Mouse (Mus musculus) gastrocnemius, postnatal 14 days (tissue): ENCODE measurements around the gene Dgki. TPM values are rescaled to one million over a fixed set of nuclear protein-coding genes. Genes with fewer than 3 reads are reported as not detected.
"Not testable (repeated sequence)": the region's sequence is repeated elsewhere in the genome, so short reads cannot be mapped to it uniquely, and the experiment has no call there.

ENCODE experiments used
- DNase-seq: peaks from one replicate; pipeline ENCODE4 v3.0.0; 2021; ENCODE audit warnings: mixed read lengths
- intact Hi-C: fragments of 180-260 bp; cut with DNase I; formaldehyde crosslinking; loops from one replicate; pipeline ENCODE4 v1.15.1; 2025; ENCODE audit warnings: low total_unique reads
- total RNA-seq, 2 experiments: library from RNA; stranded (reverse); gene quantifications; 2 replicates each; pipeline ENCODE4 v1.2.3; 2021

Gene Dgki
- total RNA-seq, 2 experiments from 2014 or later, result 0.41 to 0.55 TPM

- no peak for DNase-seq
- intact Hi-C loops, result no loop called here
Observed at GRCm38 (mm10) chr6:37181961-37182360, 118.0 kb downstream of the Dgki start.

DNA sequence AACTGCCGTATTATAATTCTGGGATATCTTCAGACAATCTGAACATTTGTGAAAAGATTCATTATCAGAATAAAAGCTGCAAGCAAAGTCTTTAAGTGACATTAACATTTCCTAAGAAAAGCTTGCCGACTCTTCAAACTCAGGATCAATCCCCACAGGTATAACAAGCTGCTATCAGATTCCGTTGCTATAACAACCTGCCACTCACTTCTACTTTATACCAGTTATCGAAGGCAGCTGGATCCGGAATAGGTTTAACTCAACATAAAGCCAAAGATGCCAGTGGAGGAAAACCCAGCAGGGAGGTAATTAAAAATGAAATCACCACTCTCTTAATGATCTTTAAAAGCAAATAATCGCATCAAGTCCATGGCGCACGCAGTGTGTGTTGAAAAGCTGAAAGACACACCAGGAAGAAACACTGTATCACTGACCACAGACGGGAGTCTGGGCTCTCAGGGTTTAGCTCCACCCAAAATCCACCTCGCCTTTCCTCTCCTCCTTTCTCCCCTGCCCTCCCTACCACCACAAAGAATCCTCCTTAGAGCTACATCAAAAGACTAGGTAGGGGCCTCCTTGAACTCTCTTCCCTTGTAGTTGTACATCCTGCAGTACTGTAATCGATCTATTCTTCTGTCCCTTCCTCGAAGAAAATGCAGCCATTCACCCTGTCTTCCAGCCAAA is 128.7 kb downstream of the Dgki start:
- intact Hi-C loops, result no loop called here
- no peak for DNase-seq

GRCm38 (mm10) chr6:37158880-37159279 is 141.1 kb downstream of the Dgki start:
- no peak for DNase-seq
- intact Hi-C loops, result no loop called here

DNA sequence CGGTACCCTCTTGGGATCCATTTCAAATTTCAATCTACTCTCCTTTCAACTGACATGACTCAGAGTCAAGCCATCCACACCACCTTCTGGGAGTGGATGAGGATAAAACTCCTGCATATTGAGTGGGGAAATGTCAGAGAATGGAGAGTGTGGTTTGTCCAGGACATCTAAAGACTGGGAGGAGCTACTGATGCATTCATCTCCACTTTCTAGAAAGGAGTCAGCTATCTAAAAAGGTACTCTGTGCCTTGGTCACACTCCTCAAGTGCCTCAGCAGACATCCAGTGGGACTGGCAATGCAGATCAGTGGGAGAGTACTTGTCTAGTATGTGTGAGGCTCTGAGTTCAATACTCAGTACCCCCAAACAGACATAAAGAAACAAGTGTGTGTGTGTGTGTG is 145.9 kb downstream of the Dgki start:
- no peak for DNase-seq
- intact Hi-C loops, result no loop called here

DNA sequence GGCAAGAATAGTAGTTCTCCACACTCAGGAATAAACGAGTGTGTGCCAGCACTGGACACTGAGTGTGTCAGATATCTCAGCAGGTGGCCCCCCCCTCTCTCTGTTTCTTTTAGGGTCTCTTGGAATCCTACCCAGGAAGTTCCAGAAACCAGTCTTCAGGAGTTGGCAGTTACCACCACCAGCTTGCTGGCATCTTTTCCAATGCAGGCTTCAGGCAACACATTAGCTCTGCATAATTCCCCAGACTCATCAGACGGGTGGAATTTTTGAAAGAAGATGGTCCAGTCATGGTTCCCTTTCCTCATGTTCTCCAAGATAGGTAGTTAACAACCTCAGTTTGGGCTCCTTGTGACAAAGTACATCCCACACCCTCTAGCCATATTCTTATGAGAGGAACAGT is 149.5 kb downstream of the Dgki start:
- DNase-seq, result no peak
- intact Hi-C loops, result no loop called here

- no peak for DNase-seq
- intact Hi-C loops, result no loop called here
Observed at GRCm38 (mm10) chr6:37150038-37150437, 149.9 kb downstream of the Dgki start.

- intact Hi-C loops, result no loop called here
- DNase-seq, result no peak
Observed at GRCm38 (mm10) chr6:37149196-37149595, 150.8 kb downstream of the Dgki start.

DNA sequence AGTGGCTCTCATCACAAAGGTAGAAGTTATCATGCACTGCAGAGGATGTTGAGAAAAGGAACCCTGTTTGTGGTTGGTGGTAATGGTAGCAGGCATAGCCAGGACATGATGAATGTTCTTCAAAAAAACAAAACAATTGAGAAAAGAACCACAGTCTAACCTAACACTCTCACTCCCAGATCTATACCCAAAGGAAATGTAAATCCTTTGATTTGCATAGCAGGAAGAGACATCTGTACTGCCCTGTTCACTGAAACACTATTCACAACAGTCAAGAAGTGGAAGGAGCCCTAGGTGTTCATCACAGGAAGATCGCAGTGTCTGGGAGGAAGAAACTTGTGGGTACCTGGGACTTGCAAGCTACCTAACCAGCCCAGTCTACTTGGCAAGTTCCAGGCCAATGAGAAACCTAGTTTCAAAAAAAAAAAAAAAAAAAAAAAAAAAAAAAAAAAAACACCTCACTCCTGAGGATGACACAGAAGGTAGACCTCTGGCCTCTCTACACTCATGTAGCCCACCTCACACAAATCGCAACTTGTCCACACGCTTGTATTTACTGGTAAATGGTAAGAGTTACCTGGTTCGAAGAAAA is 152.5 kb downstream of the Dgki start:
- intact Hi-C loops, result no loop called here
- DNase-seq, result no peak

DNA sequence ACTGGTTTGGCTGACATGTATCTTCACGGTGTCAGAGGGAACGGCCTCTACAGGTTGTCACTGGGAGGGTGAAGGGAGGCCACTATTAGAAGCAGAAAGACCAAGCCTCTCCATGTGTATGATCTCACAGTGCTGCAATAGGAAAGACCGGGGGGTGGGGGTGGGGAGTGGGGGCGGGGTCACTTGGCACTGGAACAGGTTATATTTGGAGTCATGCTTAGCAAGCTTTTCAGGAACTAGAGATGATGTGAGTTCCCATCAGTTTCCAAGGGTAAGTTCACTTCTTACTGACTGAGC is 156.2 kb downstream of the Dgki start:
- no peak for DNase-seq
- intact Hi-C loops, result no loop called here

DNA sequence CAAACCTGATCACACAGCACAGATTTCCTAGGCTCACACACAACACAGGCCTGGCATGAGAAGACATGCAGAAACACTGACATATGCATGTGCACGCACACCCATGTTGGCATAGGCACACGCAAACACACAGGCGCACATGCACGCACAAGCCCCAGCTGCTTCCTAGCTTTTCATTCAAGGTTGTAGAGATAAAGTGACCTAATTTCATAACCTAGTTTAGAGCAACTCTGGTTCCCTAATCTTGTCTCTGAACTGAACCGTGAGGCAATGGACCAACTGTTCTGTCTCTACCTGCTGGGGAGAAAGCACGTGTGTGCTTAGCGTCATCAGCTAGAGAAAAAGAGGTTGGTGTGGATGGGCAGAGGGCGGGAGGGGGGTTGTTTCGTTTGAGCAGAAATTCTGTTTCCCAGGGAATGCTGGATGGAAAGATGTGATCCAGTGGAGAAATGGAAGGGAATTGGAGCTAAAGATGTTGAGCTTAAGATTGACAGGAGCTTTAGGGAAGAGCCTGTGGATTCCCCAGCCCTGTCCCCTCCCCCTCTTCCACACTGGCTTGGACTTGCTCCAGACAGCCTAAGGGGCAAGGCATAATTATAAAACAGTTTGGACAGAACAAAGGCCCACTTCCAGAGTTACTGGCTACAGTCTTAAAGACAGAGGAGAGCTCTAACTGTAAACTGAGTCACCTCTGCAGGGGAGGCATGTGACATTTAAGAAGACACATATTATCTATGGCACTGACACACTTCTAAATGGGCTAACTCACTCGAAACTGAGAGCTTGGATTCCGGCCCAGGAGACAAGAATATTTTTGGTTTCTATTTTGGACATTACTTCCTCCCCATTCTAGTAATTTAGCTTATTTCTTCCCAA is 156.8 kb downstream of the Dgki start:
- DNase-seq, result no peak
- intact Hi-C loops, result no loop called here

DNA sequence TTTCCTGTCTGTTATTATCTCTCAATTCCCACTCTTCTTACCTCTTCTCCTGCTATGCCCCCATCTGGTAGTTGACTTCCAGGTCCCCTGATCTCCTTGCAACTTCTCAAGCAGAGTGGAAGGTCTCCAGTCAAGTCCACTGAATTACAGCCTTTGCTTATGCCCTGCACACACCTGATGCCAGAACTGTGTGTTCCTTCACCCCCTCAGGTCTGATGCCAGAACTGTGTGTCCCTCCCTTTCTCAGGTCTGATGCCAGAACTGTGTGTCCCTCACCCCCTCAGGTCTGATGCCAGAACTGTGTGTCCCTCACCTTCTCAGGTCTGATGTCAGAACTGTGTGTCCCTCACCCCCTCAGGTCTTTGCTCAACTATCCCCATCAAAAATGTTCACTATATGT is 161.2 kb downstream of the Dgki start:
- no peak for DNase-seq
- intact Hi-C loops, result no loop called here

GRCm38 (mm10) chr6:37131257-37131656 is 168.7 kb downstream of the Dgki start:
- DNase-seq, result no peak
- intact Hi-C loops, result no loop called here

DNA sequence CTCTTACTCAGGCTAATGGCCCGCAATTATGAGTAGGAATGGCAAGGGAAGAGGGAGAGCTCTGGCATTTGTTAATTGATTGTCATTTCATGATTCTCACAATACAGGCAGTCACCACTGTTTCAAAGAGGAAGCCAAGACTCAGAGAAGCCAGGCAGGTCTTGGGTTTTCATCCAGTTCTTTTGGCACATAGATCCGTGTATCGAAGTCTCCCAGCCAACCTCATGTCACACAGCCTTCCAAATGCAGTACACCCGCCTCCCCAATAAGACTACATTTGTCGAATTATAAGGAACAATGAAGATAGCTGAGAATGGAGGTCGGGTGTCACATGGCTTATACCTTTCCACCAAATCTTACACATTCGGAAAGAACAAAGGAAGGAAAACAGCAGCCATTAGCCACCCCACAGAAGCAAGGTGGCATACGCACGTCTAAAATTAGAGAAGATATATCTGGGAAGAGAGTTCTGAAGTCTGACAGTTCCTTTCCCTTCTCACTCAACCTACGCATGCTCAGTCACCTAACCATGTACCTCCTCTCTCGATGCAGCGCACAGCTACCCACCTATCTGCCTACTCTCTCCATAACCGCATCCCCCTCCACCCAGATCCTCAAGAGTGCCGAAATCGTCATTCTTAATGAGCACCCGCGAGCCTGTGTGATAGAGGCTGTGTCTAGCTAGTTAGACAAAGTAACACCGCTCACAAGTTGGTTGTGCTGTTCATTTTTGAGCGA is 179.4 kb downstream of the Dgki start:
- intact Hi-C loops, result no loop called here
- DNase-seq, result no peak

- no peak for DNase-seq
- intact Hi-C loops, result no loop called here
Observed at GRCm38 (mm10) chr6:37119205-37119604, 180.8 kb downstream of the Dgki start.

GRCm38 (mm10) chr6:37113048-37113447 is 186.9 kb downstream of the Dgki start:
- intact Hi-C loops, result no loop called here
- no peak for DNase-seq

DNA sequence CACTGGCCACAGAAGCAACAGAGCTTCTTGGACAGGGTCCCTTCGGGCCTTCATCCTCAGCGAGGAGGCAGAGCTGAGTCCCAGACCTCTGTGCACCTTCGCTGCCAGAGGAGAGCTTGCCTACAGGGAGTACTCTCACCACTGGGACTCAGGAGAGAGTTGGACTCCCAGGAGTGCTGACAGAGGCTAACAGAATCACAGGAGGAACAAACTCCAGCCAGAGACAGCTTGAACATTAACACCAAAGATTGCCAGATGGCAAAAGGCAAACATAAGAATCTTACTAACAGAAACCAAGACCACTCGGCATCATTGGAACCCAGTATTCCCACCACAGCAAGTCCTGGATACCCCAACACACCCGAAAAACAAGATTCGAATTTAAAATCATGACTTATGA is 193.7 kb downstream of the Dgki start:
- DNase-seq, intact Hi-C loops: not testable (repeated sequence)

DNA sequence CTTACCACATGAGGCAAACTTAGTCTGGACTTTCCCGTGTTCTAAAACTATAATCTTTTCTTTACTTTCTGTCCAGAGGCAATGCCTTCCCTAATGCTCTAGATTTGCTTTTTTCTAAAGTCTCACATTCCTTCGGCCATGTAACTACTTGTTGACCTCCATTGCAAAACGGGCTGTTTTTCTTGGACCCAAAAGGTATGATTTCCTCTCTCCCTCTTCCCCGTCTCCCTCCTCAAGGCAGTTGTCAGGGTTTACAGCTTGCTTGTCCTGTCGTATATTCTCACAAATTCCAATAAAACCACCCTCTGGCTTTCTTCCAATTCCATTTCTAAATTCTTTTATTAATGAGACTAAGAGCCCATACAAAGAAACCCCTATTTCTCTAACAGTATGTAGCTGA is 199.6 kb downstream of the Dgki start:
- no peak for DNase-seq
- intact Hi-C loops, result no loop called here

DNA sequence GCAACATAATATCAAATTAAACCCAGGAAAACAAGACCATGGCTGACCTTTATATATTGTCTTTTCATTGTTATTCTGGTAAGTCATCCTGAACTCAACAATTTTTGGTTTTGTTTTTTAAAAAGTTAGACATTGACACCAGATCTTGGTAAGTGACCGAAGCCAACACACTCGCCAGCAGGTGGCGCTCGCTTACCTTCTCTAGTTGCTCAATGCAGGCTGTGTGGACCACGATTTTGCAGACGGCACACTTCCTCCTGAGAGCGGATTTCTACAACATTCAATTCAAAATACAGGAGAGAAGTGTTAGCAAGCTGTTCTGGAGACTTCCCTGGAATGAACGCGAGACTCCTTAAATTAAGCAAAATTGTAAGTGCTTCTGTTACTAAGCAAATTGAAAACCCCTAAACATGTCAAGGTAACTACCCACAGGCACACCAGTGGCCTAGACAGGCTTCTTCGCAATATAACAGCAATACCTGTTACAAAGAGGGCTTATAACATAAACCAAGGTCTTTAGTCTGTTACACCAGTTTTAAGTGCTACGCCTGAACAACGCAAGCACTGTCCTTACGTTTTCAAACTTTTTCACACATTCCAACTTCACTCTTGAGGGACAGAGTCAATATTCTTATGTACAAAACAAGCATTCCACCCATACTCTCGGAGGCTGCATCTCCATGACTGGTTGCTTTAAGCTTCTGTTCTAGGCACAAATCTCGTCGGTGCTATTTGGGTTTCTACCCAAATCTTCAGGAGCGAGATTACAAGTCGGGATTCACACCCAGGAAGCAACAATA is 202.4 kb downstream of the Dgki start:
- DNase-seq, result peak; percentile 86
- intact Hi-C loops, result loop anchor here (2.0 kb wide), 1 partner anchor 255 kb away; no protein-coding TSS in a partner anchor

DNA sequence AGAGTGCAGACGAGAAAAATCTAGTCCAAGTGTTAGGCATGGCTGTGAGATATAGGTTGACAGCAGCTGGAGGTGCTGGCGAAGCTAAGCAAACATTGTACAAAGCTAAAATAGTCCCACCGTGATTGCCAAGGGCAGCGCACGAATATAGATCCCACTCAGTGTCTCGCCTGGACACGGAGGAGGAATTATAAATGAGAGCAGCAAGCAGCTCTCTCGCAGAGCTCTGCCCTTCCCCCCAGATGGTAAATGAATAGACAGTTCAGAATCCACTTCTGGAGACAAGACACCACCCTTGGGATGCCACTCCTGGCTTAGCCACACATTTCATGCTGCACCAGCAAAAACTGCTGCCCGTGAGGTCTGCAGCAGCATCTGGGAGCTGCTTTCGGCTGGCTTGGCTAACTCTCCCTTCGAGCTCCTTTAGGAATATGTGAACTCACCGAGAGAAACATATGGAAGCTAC is 203.1 kb downstream of the Dgki start:
- no peak for DNase-seq
- intact Hi-C loops, result loop anchor here (2.0 kb wide), 1 partner anchor 256 kb away; no protein-coding TSS in a partner anchor
